Mouse (Mus musculus) ES-Bruce4 (cell line): ENCODE data around the gene Bdh1.

Experiments used
- CTCF ChIP-seq: IDR thresholded peaks from one replicate; pipeline ENCODE4 v1.8.1; 2011; ENCODE audit warnings: low read depth, low read length
- EP300 ChIP-seq: IDR thresholded peaks from 2 replicates; pipeline ENCODE4 v1.6.1; 2011; ENCODE audit warnings: low read depth, low read length; ENCODE audit not compliant: insufficient read depth

GRCm38 (mm10) chr16:31462113-31462687 is 40.1 kb downstream of the Bdh1 start:
- no peak for TF ChIP-seq CTCF
- TF ChIP-seq EP300, result peak; percentile 90
